Mouse (Mus musculus) megakaryocyte, embryonic 14.5 days (primary cell): ENCODE measurements around the gene Tln2.

Experiments
- FLI1 ChIP-seq: IDR thresholded peaks from 2 replicates; pipeline ENCODE4 v1.6.1; 2012; ENCODE audit warnings: low read length, inconsistent platforms, mixed read lengths
- GATA1 ChIP-seq: IDR thresholded peaks from 3 replicates; pipeline ENCODE4 v1.6.1; 2012; ENCODE audit warnings: mixed read lengths, low read length, inconsistent platforms, borderline replicate concordance

DNA sequence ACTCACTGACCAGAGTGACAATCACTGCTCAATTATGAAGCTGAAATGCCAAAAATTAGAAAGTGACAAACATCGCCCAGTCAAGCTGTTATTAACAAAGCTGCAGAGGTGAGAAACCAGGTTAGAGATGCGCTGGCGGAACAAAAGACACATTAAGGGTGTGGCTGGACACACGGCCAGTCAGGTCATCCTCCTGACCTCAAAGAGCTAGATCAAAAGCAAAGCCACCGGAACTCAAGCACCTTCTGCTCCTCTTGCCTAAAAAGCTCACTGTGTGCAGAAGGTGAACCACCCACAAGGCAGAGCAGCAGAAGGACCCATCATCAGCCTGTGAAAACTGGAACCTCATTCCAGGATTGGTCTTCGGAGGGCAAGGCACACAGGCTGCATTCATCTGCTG lies 47.8 kb upstream of the Tln2 start:
- no peak for TF ChIP-seq GATA1
- TF ChIP-seq FLI1: no peak
